Mouse (Mus musculus) spleen, adult 2 months (tissue): ENCODE measurements at regions not wholly inside any gene's neighbourhood (a gene's known extent, or its start where the extent isn't known, plus 50 kb on each side); places are given as distances from the start of the nearest gene placed in this dataset.

Experiments
- DNase-seq, 2 experiments: peaks; one replicate each; pipeline versions ENCODE4 v3.0.0 to v3.0.0-alpha.2; 2012 to 2021; ENCODE audit warnings: low spot score in 2 of 2, low read depth in 1 of 2
- H3K27ac ChIP-seq: fragments of 200-500 bp; 2 replicates; pipeline ENCODE4 v1.5.1; 2012; ENCODE audit warnings: low read length, inconsistent platforms; ENCODE audit not compliant: insufficient read depth
- H3K27me3 ChIP-seq: fragments of 200-500 bp; 2 replicates; pipeline ENCODE4 v1.6.1; 2012; ENCODE audit warnings: mild to moderate bottlenecking, moderate library complexity, low read length, inconsistent platforms; ENCODE audit not compliant: control insufficient read depth, insufficient read depth
- H3K36me3 ChIP-seq: fragments of 200-500 bp; 2 replicates; pipeline ENCODE4 v1.6.1; 2012; ENCODE audit warnings: mild to moderate bottlenecking, low read length, inconsistent platforms; ENCODE audit not compliant: control insufficient read depth, insufficient read depth
- H3K4me1 ChIP-seq: fragments of 200-500 bp; 2 replicates; pipeline ENCODE4 v1.6.1; 2011; ENCODE audit warnings: inconsistent platforms; ENCODE audit not compliant: control insufficient read depth, insufficient read depth, insufficient read length
- H3K4me3 ChIP-seq: fragments of 200-500 bp; 2 replicates; pipeline ENCODE4 v1.5.1; 2011; ENCODE audit warnings: mild to moderate bottlenecking, inconsistent platforms; ENCODE audit not compliant: insufficient read depth, insufficient read length; ENCODE audit errors: extremely low read depth
- CTCF ChIP-seq: fragments of 200-500 bp; IDR thresholded peaks from 2 replicates; pipeline ENCODE4 v1.5.1; 2011; ENCODE audit warnings: mild to moderate bottlenecking, inconsistent platforms; ENCODE audit not compliant: insufficient read depth, insufficient read length, insufficient replicate concordance; ENCODE audit errors: extremely low read depth
- POLR2A ChIP-seq: fragments of 200-500 bp; IDR thresholded peaks from 2 replicates; pipeline ENCODE4 v1.6.1; 2011; ENCODE audit warnings: low read depth, low read length, inconsistent platforms
- WGBS: fragments of 180-500 bp; shearing (Covaris S2); methylation state at CpG from one replicate; pipeline ENCODE4 v1.1.7; 2018; 5-methylcytosine and 5-hydroxymethylcytosine counted together

- no peaks in the 10 kb centered on the region for H3K36me3 ChIP-seq
- no peaks in the 10 kb centered on the region for H3K4me1 ChIP-seq
- H3K27me3 ChIP-seq: no peaks in the 10 kb centered on the region
- no peak overlapping the region for H3K27ac ChIP-seq
- WGBS: 83% methylated on average over 5 of the region's 5 CpGs
- H3K4me3 ChIP-seq: no peak overlapping the region
- TF ChIP-seq POLR2A (no peak), CTCF (no peak)
- no peak for DNase-seq
Measured at GRCm38 (mm10) chr3:131034774-131035173, 75.5 kb upstream of the Lef1 start.

GRCm38 (mm10) chr3:131026336-131026735 is 83.9 kb upstream of the Lef1 start:
- DNase-seq: no peak
- no peaks in the 10 kb centered on the region; the same call in 1 of the 2 replicates for H3K4me1 ChIP-seq
- H3K27ac ChIP-seq: no peak overlapping the region
- no peaks in the 10 kb centered on the region for H3K36me3 ChIP-seq
- TF ChIP-seq POLR2A (no peak), CTCF (no peak)
- 77% methylated on average over 7 of the region's 7 CpGs for WGBS
- H3K4me3 ChIP-seq: no peak overlapping the region
- H3K27me3 ChIP-seq: no peaks in the 10 kb centered on the region

DNA sequence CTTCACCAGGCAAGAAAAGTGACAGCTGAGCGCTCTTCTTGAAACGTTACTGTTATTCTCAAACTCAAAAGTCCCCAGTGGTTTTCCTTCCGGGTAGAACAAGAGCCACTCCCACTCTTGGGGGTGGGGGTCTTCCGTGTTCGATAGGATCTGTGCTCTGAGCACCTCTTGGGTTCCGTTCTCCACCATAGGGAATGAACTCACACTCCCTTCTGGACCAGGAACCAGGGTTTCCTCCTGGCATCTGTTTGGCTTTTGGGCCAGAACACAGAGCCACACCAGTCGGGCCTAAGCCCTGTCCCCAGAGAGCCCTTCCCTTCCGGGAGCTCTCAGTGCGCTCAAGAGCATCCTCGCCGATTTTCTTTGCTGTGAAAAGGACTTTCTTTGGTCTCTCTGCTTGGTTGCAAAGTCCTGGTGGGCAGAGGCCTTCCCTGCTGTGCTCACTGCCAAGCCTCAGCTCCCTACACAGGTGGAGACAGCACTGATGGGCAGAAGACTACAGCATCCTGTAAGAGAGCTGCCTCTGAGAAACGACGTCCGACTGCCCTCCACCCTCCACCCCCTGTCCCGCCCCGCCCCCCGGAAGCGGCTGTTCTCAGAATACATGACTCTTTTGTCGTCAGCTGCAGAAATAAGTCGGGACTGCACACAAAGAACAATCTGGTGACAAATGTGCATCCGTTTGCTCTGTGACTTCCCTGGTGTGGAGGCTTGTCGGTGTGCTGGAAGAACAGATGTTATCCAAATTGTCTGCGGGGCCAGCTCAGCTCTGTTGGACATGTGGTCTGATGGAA is 90.9 kb upstream of the Lef1 start:
- peaks cover 11% of the 10 kb centered on the region; the same call in 1 of the 2 replicates for H3K4me1 ChIP-seq
- no peaks in the 10 kb centered on the region for H3K36me3 ChIP-seq
- peak overlapping the region; percentile 96 for H3K27ac ChIP-seq
- WGBS: 5% methylated on average over 23 of the region's 23 CpGs
- peak overlapping the region; percentile 54 for H3K4me3 ChIP-seq
- TF ChIP-seq POLR2A (peak; percentile 88), CTCF (no peak)
- DNase-seq: peak; percentile 70 to 73
- no peaks in the 10 kb centered on the region for H3K27me3 ChIP-seq

- Histone ChIP-seq H3K4me1 (peaks cover 11% of the 10 kb centered on the region; the same call in 1 of the 2 replicates), H3K4me3 (no peak overlapping the region), H3K27me3 (no peaks in the 10 kb centered on the region), H3K27ac (no peak overlapping the region), H3K36me3 (no peaks in the 10 kb centered on the region)
- no peak for TF ChIP-seq CTCF
- TF ChIP-seq POLR2A: no peak
- WGBS: 88% methylated on average over 9 of the region's 9 CpGs
- DNase-seq: no peak
Measured at GRCm38 (mm10) chr3:131017899-131018298, 92.4 kb upstream of the Lef1 start.

DNA sequence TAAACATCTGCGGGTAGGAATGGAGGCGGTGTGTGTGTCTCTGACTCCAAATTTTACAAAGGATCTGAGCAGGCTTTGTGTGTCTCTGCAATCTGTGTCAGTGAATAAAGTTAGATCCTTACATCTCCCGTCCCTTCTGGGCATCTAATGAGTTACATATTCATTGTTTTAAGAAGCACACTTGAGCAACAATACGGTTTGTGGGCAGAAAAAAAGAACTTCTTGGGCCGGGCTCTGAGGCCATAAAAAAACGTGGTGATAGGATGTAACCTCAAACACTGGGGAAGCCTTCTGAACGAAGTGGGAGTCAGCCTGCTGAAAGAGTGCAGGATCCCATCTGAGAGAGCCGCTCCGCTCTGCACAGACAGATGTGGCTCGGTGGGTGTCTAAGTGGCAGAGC is 94.2 kb upstream of the Lef1 start:
- 66% methylated on average over 10 of the region's 10 CpGs for WGBS
- TF ChIP-seq CTCF (no peak), POLR2A (no peak)
- H3K4me1 ChIP-seq: peaks cover 11% of the 10 kb centered on the region; the same call in 1 of the 2 replicates
- no peak overlapping the region for H3K27ac ChIP-seq
- no peaks in the 10 kb centered on the region for H3K36me3 ChIP-seq
- no peak for DNase-seq
- no peak overlapping the region for H3K4me3 ChIP-seq
- no peaks in the 10 kb centered on the region for H3K27me3 ChIP-seq

GRCm38 (mm10) chr3:131014092-131014716 is 96.1 kb upstream of the Lef1 start:
- Histone ChIP-seq H3K4me1 (peaks cover 4% of the 10 kb centered on the region; the same call in 1 of the 2 replicates), H3K4me3 (no peak overlapping the region), H3K36me3 (no peaks in the 10 kb centered on the region), H3K27me3 (no peaks in the 10 kb centered on the region), H3K27ac (no peak overlapping the region)
- DNase-seq: no peak
- WGBS: 28% methylated on average over 12 of the region's 12 CpGs
- TF ChIP-seq CTCF (no peak), POLR2A (no peak)

GRCm38 (mm10) chr3:131000701-131001100 is 109.6 kb upstream of the Lef1 start:
- Histone ChIP-seq H3K36me3 (no peaks in the 10 kb centered on the region), H3K27ac (no peak overlapping the region), H3K27me3 (no peaks in the 10 kb centered on the region), H3K4me1 (no peaks in the 10 kb centered on the region), H3K4me3 (no peak overlapping the region)
- TF ChIP-seq CTCF (no peak), POLR2A (no peak)
- WGBS: 92% methylated on average over 13 of the region's 13 CpGs
- DNase-seq: no peak
